Mouse (Mus musculus) thymus, adult 2 months (tissue): ENCODE data around the gene Ifnlr1.

Experiments used
- CTCF ChIP-seq: fragments of 200-500 bp; IDR thresholded peaks from 2 replicates; pipeline ENCODE4 v1.5.1; 2012; ENCODE audit warnings: mild to moderate bottlenecking, control low read depth, low read length, moderate library complexity, borderline replicate concordance; ENCODE audit not compliant: control insufficient read depth, poor library complexity, insufficient read depth; ENCODE audit errors: extremely low read depth
- POLR2A ChIP-seq: fragments of 200-500 bp; IDR thresholded peaks from 2 replicates; pipeline ENCODE4 v1.6.1; 2012; ENCODE audit warnings: mild to moderate bottlenecking, low read length, control low read depth, moderate library complexity; ENCODE audit not compliant: control insufficient read depth, poor library complexity, insufficient read depth; ENCODE audit errors: extremely low read depth

DNA sequence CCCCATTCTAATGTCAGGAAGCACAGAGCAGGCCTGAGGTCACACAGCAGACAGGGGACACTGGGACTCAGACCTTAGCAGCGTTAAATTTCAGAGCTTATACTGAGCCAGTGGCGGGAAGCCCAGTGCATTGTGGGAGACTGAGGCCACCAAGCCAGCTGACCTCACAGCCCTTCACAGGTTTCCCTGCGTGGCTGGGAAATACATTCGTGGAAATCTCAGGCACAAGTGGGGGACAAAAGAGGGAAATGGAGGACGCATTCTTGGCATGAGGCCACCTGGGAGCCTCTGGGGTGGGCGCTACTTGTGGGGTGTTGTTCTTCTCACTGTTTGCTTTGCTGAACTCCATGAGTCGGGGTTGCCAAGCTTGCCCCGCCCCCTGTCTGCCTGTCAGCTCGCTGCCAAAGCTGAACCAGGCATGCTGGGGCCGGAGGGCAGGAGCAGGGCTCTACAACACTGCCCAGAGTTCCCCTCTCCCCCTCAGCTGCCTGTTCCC is 29.9 kb upstream of the Ifnlr1 start:
- TF ChIP-seq CTCF = no peak
- no peak for TF ChIP-seq POLR2A
